Mouse (Mus musculus) embryonic facial prominence, embryonic 12.5 days (tissue): ENCODE results near the gene Atf6b. TPM values are rescaled to one million over a fixed set of nuclear protein-coding genes. Genes with fewer than 3 reads are reported as not detected.

ENCODE experiments used
- ATAC-seq: fragments of 200-750 bp; cut with Nextera tagmentation; 2 replicates; pipeline ENCODE4 v1.8.0; 2017; ENCODE audit not compliant: insufficient number of reproducible peaks, insufficient read depth, low FRiP score, low TSS enrichment
- H3K27ac ChIP-seq: fragments of 300-500 bp; sonication (generic); 2 replicates; pipeline ENCODE4 v1.5.1; 2016; ENCODE audit warnings: mild to moderate bottlenecking
- H3K27me3 ChIP-seq: fragments of 300-500 bp; sonication (generic); 2 replicates; pipeline ENCODE4 v1.6.1; 2016; ENCODE audit warnings: mild to moderate bottlenecking, moderate library complexity
- H3K36me3 ChIP-seq: fragments of 300-500 bp; sonication (generic); 2 replicates; pipeline ENCODE4 v1.6.1; 2016; ENCODE audit warnings: mild to moderate bottlenecking
- H3K4me1 ChIP-seq: fragments of 300-500 bp; sonication (generic); 2 replicates; pipeline ENCODE4 v1.6.1; 2016
- H3K4me2 ChIP-seq: fragments of 300-500 bp; sonication (generic); replicated peaks from 2 replicates; pipeline ENCODE4 v1.6.1; 2016; ENCODE audit warnings: mild to moderate bottlenecking, moderate library complexity
- H3K4me3 ChIP-seq: fragments of 300-500 bp; sonication (generic); 2 replicates; pipeline ENCODE4 v1.5.1; 2016; ENCODE audit warnings: mild to moderate bottlenecking
- H3K9ac ChIP-seq: fragments of 300-500 bp; sonication (generic); 2 replicates; pipeline ENCODE4 v1.6.1; 2016; ENCODE audit warnings: mild to moderate bottlenecking, moderate library complexity
- H3K9me3 ChIP-seq: fragments of 300-500 bp; sonication (generic); 2 replicates; pipeline ENCODE4 v1.6.1; 2016; ENCODE audit warnings: mild to moderate bottlenecking, moderate library complexity
- WGBS: fragments of 180-500 bp; shearing (Covaris S2); methylation state at CpG from one replicate; pipeline ENCODE4 v1.1.7; 2016; 5-methylcytosine and 5-hydroxymethylcytosine counted together
- polyA plus RNA-seq: library from polyadenylated mRNA; unstranded; fragments of >200 nt; fragmentation: Nextera tagmentation; extraction: Ambion mirVana; gene quantifications from 2 replicates; pipeline ENCODE4 v1.2.1, GENCODE M21; 2016

Gene Atf6b
- polyA plus RNA-seq, 1 experiment from 2014 or later, result 110 TPM

GRCm38 (mm10) chr17:34640778-34641601, 6.0 kb upstream of the Atf6b start:
- Histone ChIP-seq H3K4me3 (0 out of 2 replicates have a peak overlapping the region, but pooled peaks have one; percentile 5), H3K9ac (peak overlapping the region; percentile 28), H3K36me3 (no peaks in the 10 kb centered on the region), H3K9me3 (no peaks in the 10 kb centered on the region), H3K4me1 (peaks cover 28% of the 10 kb centered on the region), H3K27ac (peak overlapping the region; percentile 90), H3K27me3 (no peaks in the 10 kb centered on the region), H3K4me2 (peak overlapping the region; percentile 9; the same call in 1 of the 2 replicates)
- ATAC-seq, result no peak
- WGBS, result 15% methylated on average over 11 of the region's 11 CpGs

DNA sequence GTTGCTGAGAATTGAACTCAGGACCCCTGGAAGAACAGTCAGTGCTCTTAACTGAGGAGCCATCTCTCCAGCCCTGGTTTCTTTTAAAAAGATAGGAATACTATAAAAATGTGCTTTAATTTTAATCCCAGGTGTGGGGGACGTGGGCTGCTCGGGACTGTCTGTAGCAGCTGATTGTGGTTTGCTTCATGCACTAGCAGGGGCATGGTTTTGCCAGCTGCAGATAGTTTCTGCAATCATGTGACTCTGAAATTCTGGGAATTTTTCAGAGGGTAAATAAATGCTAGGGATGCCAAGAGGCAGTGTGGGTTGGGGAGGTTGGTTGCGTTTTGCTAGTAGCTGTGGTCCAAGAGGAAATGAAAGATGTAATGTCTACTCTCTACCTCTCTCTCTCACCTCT, 5.0 kb upstream of the Atf6b start:
- no peak overlapping the region for H3K4me2 ChIP-seq
- no peaks in the 10 kb centered on the region for H3K9me3 ChIP-seq
- H3K27me3 ChIP-seq, result no peaks in the 10 kb centered on the region
- H3K4me1 ChIP-seq, result peaks cover 29% of the 10 kb centered on the region
- H3K36me3 ChIP-seq, result no peaks in the 10 kb centered on the region
- no peak for ATAC-seq
- H3K9ac ChIP-seq, result no peak overlapping the region
- H3K4me3 ChIP-seq, result no peak overlapping the region
- peak overlapping the region; percentile 90 for H3K27ac ChIP-seq
- WGBS, result 59% methylated on average over 3 of the region's 3 CpGs

- WGBS, result 89% methylated on average over 4 of the region's 4 CpGs
- Histone ChIP-seq H3K36me3 (no peaks in the 10 kb centered on the region), H3K4me2 (no peak overlapping the region), H3K4me1 (peaks cover 37% of the 10 kb centered on the region), H3K9ac (no peak overlapping the region), H3K27ac (no peak overlapping the region), H3K4me3 (no peak overlapping the region), H3K9me3 (no peaks in the 10 kb centered on the region), H3K27me3 (no peaks in the 10 kb centered on the region)
- ATAC-seq, result no peak
These were observed 3.6 kb upstream of the Atf6b start for GRCm38 (mm10) chr17:34643379-34643778.

DNA sequence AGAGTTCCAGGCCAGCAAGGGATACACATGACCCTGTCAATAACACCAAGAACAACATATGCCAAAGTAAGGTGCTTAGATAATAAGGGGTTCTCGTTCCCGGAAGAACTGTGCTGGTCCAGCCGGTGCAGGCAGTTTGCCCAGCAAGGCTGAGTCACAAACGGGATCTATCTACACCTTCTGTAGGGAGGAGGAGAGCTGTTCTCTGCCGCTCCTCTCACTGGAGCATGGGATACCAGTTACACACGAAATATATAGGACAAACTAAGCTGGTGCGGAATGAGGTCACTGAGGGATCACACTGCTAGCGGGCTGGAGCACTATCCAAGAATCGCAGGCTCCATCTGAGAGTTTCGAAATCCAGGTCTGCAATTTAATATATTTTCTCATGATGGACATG, 3.0 kb upstream of the Atf6b start:
- H3K4me1 ChIP-seq, result peaks cover 41% of the 10 kb centered on the region
- WGBS, result 80% methylated on average over 10 of the region's 10 CpGs
- no peaks in the 10 kb centered on the region for H3K9me3 ChIP-seq
- H3K9ac ChIP-seq, result no peak overlapping the region
- H3K27me3 ChIP-seq, result no peaks in the 10 kb centered on the region
- H3K27ac ChIP-seq, result 0 out of 2 replicates have a peak overlapping the region, but pooled peaks have one; percentile 2
- ATAC-seq, result no peak
- H3K4me2 ChIP-seq, result no peak overlapping the region
- H3K36me3 ChIP-seq, result peaks cover 1% of the 10 kb centered on the region; the same call in 1 of the 2 replicates
- H3K4me3 ChIP-seq, result no peak overlapping the region

DNA sequence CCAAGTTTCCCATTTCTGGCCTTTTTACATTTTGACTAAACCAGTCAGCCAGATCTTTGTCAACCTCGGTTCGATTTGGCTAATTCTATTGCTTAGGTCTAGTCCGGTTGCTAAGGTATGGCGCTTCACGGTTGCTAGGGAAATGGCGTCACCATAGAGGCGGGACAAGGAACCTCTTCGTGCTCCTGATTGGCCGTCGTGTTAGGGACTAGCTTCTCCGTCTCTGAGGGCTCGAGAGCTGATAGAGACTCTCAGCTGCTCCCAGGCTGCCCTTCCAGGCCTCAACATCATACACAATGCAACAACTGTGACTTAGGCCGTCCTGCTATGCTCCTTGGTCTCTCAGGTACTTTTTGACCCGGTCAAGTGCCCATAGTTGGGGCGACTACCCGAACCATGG, 2.3 kb upstream of the Atf6b start, which contains the start of gene Fkbpl:
Gene Fkbpl (plus strand): TSS at position 157 of the 400 bp plus-strand sequence.
- ATAC-seq, result peak; percentile 70
- Histone ChIP-seq H3K4me1 (peaks cover 41% of the 10 kb centered on the region), H3K27me3 (no peaks in the 10 kb centered on the region), H3K27ac (peak within 1 kb of the TSS; percentile 63; the same call in 1 of the 2 replicates), H3K9ac (peak within 1 kb of the TSS; percentile 75), H3K4me3 (peak within 1 kb of the TSS; percentile 67), H3K4me2 (peak within 1 kb of the TSS; percentile 76), H3K9me3 (no peaks in the 10 kb centered on the region), H3K36me3 (peaks cover 8% of the 10 kb centered on the region)
- WGBS, result under 1% methylated on average over 16 of the region's 16 CpGs

DNA sequence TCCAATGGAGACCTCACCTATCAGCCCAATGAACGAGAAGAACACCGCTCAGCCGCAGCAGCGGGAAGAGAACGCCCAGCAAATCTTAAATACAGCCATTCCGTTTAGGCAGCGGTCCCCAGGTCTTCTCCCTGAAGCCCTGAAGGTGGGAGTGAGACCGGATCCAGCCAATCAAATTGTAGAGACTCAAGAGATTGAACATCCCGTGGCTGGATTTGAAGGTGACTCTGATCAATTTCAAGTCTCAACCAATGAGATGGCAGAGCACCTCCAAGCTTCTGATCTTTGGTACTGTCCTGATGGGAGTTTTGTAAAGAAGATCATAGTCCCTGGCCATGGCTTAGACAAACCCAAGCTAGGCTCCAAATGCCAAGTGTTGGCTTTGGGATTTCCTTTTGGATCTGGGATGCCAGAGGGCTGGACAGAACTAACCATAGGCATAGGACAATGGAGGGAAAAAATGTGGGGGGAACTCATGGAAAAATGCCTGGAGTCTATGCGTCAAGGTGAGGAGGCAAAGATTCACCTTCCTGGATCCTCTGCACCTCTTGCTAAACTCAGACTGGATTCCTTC, 1.6 kb upstream of the Atf6b start:
- 45% methylated on average over 10 of the region's 10 CpGs for WGBS
- H3K4me1 ChIP-seq, result peaks cover 40% of the 10 kb centered on the region
- no peaks in the 10 kb centered on the region for H3K9me3 ChIP-seq
- peaks cover 15% of the 10 kb centered on the region for H3K36me3 ChIP-seq
- peak overlapping the region; percentile 63; the same call in 1 of the 2 replicates for H3K27ac ChIP-seq
- H3K27me3 ChIP-seq, result no peaks in the 10 kb centered on the region
- no peak for ATAC-seq
- peak overlapping the region; percentile 67 for H3K4me3 ChIP-seq
- peak overlapping the region; percentile 75 for H3K9ac ChIP-seq
- peak overlapping the region; percentile 76 for H3K4me2 ChIP-seq

DNA sequence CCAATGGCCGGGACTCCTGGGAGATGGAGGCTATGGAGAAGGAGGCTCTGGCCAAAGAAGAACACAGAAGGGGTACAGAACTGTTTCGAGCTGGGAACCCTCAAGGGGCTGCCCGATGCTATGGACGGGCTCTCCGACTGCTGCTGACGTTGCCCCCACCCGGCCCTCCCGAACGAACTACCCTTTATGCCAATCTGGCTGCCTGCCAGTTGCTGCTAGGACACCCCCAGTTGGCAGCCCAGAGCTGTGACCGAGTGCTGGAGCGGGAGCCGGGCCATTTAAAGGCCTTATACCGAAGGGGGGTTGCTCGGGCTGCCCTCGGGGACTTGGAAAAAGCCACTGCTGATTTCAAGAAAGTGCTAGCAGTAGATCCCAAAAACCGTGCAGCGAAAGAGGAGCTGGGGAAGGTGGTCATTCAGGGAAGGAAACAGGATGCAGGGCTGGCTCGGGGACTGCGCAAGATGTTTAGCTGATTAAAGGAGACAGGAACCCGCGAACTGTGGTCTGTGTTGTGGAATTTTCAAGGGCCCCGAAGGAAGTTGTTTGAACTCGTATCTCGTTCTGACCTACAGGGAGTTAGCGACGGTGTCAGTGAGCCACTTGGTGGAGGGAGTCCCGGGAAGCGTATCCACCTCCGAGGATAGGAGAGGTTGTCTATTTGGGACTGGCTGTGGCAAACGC, 975 bp upstream of the Atf6b start:
- H3K9ac ChIP-seq, result no peak overlapping the region; the same call in 1 of the 2 replicates
- H3K27ac ChIP-seq, result no peak overlapping the region
- H3K4me1 ChIP-seq, result peaks cover 34% of the 10 kb centered on the region
- H3K9me3 ChIP-seq, result no peaks in the 10 kb centered on the region
- ATAC-seq, result no peak
- H3K4me2 ChIP-seq, result peak overlapping the region; percentile 76
- H3K4me3 ChIP-seq, result peak overlapping the region; percentile 67; the same call in 1 of the 2 replicates
- no peaks in the 10 kb centered on the region for H3K27me3 ChIP-seq
- H3K36me3 ChIP-seq, result peaks cover 21% of the 10 kb centered on the region
- 89% methylated on average over 30 of the region's 30 CpGs for WGBS

GRCm38 (mm10) chr17:34648141-34648890, 1.4 kb downstream of the Atf6b start:
- Histone ChIP-seq H3K9ac (peak overlapping the region; percentile 91), H3K9me3 (no peaks in the 10 kb centered on the region), H3K4me2 (peak overlapping the region; percentile 90), H3K4me3 (peak overlapping the region; percentile 98), H3K27ac (no peak overlapping the region), H3K4me1 (peaks cover 26% of the 10 kb centered on the region), H3K36me3 (peaks cover 44% of the 10 kb centered on the region), H3K27me3 (no peaks in the 10 kb centered on the region)
- ATAC-seq, result no peak
- WGBS, result 76% methylated on average over 16 of the region's 16 CpGs

DNA sequence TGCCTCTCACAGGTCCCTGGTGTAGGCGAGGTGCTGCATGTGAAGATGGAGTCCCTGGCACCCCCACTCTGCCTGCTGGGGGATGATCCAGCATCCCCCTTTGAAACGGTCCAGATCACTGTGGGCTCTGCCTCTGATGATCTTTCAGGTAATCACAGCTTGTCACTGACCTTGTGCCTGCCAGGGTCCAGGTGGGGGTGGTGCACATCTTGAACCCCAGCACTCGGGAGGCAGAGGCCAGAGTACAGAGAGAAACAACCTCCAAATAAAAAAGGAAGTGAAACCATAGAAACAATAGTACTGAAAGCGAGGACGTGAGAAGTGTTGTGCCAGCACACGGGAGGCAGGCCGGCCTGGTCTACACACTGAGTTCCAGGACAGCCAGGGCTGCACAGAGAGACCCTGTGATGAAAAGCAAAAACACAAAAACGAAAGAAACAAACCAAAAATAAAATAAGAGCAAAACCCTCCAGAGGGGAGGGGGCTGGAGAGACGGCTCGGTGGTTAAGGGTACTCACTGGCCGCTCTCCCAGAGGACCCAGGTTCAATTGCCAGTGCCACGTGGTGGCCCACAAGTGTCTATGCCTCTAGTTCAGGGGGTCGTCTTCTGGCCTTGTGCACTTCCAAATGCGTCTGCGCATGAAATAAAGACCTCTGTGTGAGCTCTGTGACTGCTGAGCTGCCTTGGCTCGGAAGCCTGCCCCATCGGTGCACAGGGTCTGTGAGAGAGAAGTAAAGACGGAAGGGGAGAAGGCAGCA, 2.3 kb downstream of the Atf6b start:
- H3K27ac ChIP-seq, result no peak overlapping the region
- peaks cover 51% of the 10 kb centered on the region for H3K36me3 ChIP-seq
- no peak for ATAC-seq
- no peak overlapping the region for H3K4me2 ChIP-seq
- WGBS, result 84% methylated on average over 18 of the region's 18 CpGs
- H3K9me3 ChIP-seq, result no peaks in the 10 kb centered on the region
- no peak overlapping the region for H3K4me3 ChIP-seq
- H3K4me1 ChIP-seq, result peaks cover 25% of the 10 kb centered on the region
- no peak overlapping the region for H3K9ac ChIP-seq
- no peaks in the 10 kb centered on the region for H3K27me3 ChIP-seq

DNA sequence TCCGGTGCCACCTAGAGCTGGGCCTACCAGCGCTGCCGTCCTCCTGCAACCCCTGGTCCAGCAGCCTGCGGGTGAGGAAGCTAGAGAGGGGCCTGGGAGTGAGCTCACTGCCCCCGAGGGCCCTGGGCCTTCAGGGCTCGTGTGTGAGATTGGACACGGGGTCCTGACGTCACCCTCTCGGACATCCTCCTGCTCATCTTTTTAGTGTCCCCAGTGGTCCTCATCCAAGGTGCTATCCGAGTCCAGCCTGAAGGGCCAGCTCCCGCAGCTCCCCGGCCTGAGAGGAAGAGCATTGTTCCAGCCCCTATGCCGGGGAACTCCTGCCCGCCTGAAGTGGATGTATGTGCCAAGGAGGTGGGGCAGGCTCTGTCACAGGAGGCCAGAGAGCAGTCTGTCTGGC, 3.8 kb downstream of the Atf6b start:
- H3K27me3 ChIP-seq, result no peaks in the 10 kb centered on the region
- peaks cover 15% of the 10 kb centered on the region for H3K4me1 ChIP-seq
- WGBS, result 92% methylated on average over 14 of the region's 14 CpGs
- H3K27ac ChIP-seq, result no peak overlapping the region
- no peak overlapping the region; the same call in 1 of the 2 replicates for H3K9ac ChIP-seq
- no peaks in the 10 kb centered on the region for H3K9me3 ChIP-seq
- ATAC-seq, result no peak
- no peak overlapping the region for H3K4me3 ChIP-seq
- H3K36me3 ChIP-seq, result peaks cover 55% of the 10 kb centered on the region
- H3K4me2 ChIP-seq, result no peak overlapping the region
